Mouse (Mus musculus): ENCODE measurements around the gene Gps2. TPM values are rescaled to one million over a fixed set of nuclear protein-coding genes. Genes with fewer than 3 reads are reported as not detected.

Gps2 gene
- polyA plus RNA-seq, 1 experiment from 2014 or later, result 48.9 TPM

- TF ChIP-seq EP300 (IDR thresholded peaks at IDR 0.05; ENCODE audit: low read depth), result no peak
- no peak for TF ChIP-seq CTCF (IDR thresholded peaks at IDR 0.05; ENCODE audit: low read depth)
- H3K4me3 ChIP-seq (ENCODE audit: low read depth, low read length), result no peak overlapping the region
- H3K27ac ChIP-seq (ENCODE audit: low read depth), result peak overlapping the region; percentile 90
- H3K9me3 ChIP-seq (ENCODE audit: low read length), result no peaks in the 10 kb centered on the region
- DNase-seq, result no peak
- no peak for ATAC-seq
- WGBS (ENCODE audit: insufficient replicate concordance), result 74% methylated on average over 8 of the region's 8 CpGs
- H3K9ac ChIP-seq (replicated peaks), result peak overlapping the region; percentile 93
- peaks cover 42% of the 10 kb centered on the region for H3K36me3 ChIP-seq (replicated peaks; ENCODE audit: insufficient read depth, low read length)
- H3K4me1 ChIP-seq (ENCODE audit: insufficient read depth), result peaks cover 57% of the 10 kb centered on the region
- H3K27me3 ChIP-seq (ENCODE audit: insufficient read depth, low read length), result no peaks in the 10 kb centered on the region
- peak overlapping the region; percentile 99; the same call in 1 of the 2 replicates for H3K4me2 ChIP-seq (ENCODE audit: low read depth, low read length)
These were observed 3.8 kb downstream of the Gps2 start for GRCm38 (mm10) chr11:69917379-69917948.

- H3K9me3 ChIP-seq (ENCODE audit: low read length), result no peaks in the 10 kb centered on the region
- 72% methylated on average over 5 of the region's 5 CpGs for WGBS (ENCODE audit: insufficient replicate concordance)
- H3K36me3 ChIP-seq (replicated peaks; ENCODE audit: insufficient read depth, low read length), result peaks cover 41% of the 10 kb centered on the region
- H3K27me3 ChIP-seq (ENCODE audit: insufficient read depth, low read length), result no peaks in the 10 kb centered on the region
- H3K4me1 ChIP-seq (ENCODE audit: insufficient read depth), result peaks cover 64% of the 10 kb centered on the region
- ATAC-seq (no peak), DNase-seq (peak; percentile 11)
- no peak overlapping the region for H3K9ac ChIP-seq (replicated peaks)
- H3K27ac ChIP-seq (ENCODE audit: low read depth), result peak overlapping the region; percentile 35; the same call in 1 of the 2 replicates
- no peak overlapping the region for H3K4me3 ChIP-seq (ENCODE audit: low read depth, low read length)
- no peak for TF ChIP-seq EP300 (IDR thresholded peaks at IDR 0.05; ENCODE audit: low read depth)
- no peak for TF ChIP-seq CTCF (IDR thresholded peaks at IDR 0.05; ENCODE audit: low read depth)
- 0 out of 2 replicates have a peak overlapping the region, but pooled peaks have one; percentile 99 for H3K4me2 ChIP-seq (ENCODE audit: low read depth, low read length)
These were observed 4.4 kb downstream of the Gps2 start for GRCm38 (mm10) chr11:69918118-69918517.

- peak overlapping the region; percentile 100 for H3K27ac ChIP-seq (ENCODE audit: low read depth)
- 47% methylated on average over 9 of the region's 9 CpGs for WGBS (ENCODE audit: insufficient replicate concordance)
These were observed 5.4 kb downstream of the Gps2 start for GRCm38 (mm10) chr11:69919053-69919452.

GRCm38 (mm10) chr11:69919661-69920265 is 6.1 kb downstream of the Gps2 start:
- peaks cover 55% of the 10 kb centered on the region for H3K4me1 ChIP-seq (ENCODE audit: insufficient read depth)
- H3K36me3 ChIP-seq (replicated peaks; ENCODE audit: insufficient read depth, low read length), result peaks cover 41% of the 10 kb centered on the region
- peak; percentile 28 for ATAC-seq

More at GRCm38 (mm10) chr11:69919053-69919452, 5.4 kb downstream of the Gps2 start:
- H3K4me3 ChIP-seq (ENCODE audit: low read depth, low read length), result peak overlapping the region; percentile 96
- peak overlapping the region; percentile 92 for H3K4me2 ChIP-seq (ENCODE audit: low read depth, low read length)
- TF ChIP-seq CTCF (IDR thresholded peaks at IDR 0.05; ENCODE audit: low read depth) (no peak), EP300 (IDR thresholded peaks at IDR 0.05; ENCODE audit: low read depth) (no peak)
- H3K9ac ChIP-seq (replicated peaks), result peak overlapping the region; percentile 91
- peaks cover 41% of the 10 kb centered on the region for H3K36me3 ChIP-seq (replicated peaks; ENCODE audit: insufficient read depth, low read length)
- H3K27me3 ChIP-seq (ENCODE audit: insufficient read depth, low read length), result no peaks in the 10 kb centered on the region
- DNase-seq (peak; percentile 13), ATAC-seq (no peak)
- peaks cover 61% of the 10 kb centered on the region for H3K4me1 ChIP-seq (ENCODE audit: insufficient read depth)
- no peaks in the 10 kb centered on the region for H3K9me3 ChIP-seq (ENCODE audit: low read length)

GRCm38 (mm10) chr11:69920266-69921031 is 6.8 kb downstream of the Gps2 start:
- TF ChIP-seq CTCF (IDR thresholded peaks at IDR 0.05; ENCODE audit: low read depth) (no peak), EP300 (IDR thresholded peaks at IDR 0.05; ENCODE audit: low read depth) (no peak)
- Histone ChIP-seq H3K27me3 (ENCODE audit: insufficient read depth, low read length) (no peaks in the 10 kb centered on the region), H3K36me3 (replicated peaks; ENCODE audit: insufficient read depth, low read length) (peaks cover 35% of the 10 kb centered on the region), H3K4me3 (ENCODE audit: low read depth, low read length) (peak overlapping the region; percentile 96), H3K27ac (ENCODE audit: low read depth) (peak overlapping the region; percentile 100), H3K4me2 (ENCODE audit: low read depth, low read length) (peak overlapping the region; percentile 92), H3K9me3 (ENCODE audit: low read length) (no peaks in the 10 kb centered on the region), H3K9ac (replicated peaks) (peak overlapping the region; percentile 91), H3K4me1 (ENCODE audit: insufficient read depth) (peaks cover 49% of the 10 kb centered on the region)
- DNase-seq (peak; percentile 76), ATAC-seq (peak; percentile 29)
- under 1% methylated on average over 32 of the region's 65 CpGs for WGBS (ENCODE audit: insufficient replicate concordance)

More at GRCm38 (mm10) chr11:69919661-69920265, 6.1 kb downstream of the Gps2 start:
- peak; percentile 95 for DNase-seq
- under 1% methylated on average over 17 of the region's 17 CpGs for WGBS (ENCODE audit: insufficient replicate concordance)
- Histone ChIP-seq H3K27ac (ENCODE audit: low read depth) (peak overlapping the region; percentile 100), H3K9me3 (ENCODE audit: low read length) (no peaks in the 10 kb centered on the region), H3K9ac (replicated peaks) (peak overlapping the region; percentile 91), H3K27me3 (ENCODE audit: insufficient read depth, low read length) (no peaks in the 10 kb centered on the region), H3K4me3 (ENCODE audit: low read depth, low read length) (peak overlapping the region; percentile 96), H3K4me2 (ENCODE audit: low read depth, low read length) (peak overlapping the region; percentile 92)
- TF ChIP-seq EP300 (IDR thresholded peaks at IDR 0.05; ENCODE audit: low read depth), result peak; percentile 61
- no peak for TF ChIP-seq CTCF (IDR thresholded peaks at IDR 0.05; ENCODE audit: low read depth)
